ENCODE assay signal across 23 mouse cellular contexts in the genomic region with DNA sequence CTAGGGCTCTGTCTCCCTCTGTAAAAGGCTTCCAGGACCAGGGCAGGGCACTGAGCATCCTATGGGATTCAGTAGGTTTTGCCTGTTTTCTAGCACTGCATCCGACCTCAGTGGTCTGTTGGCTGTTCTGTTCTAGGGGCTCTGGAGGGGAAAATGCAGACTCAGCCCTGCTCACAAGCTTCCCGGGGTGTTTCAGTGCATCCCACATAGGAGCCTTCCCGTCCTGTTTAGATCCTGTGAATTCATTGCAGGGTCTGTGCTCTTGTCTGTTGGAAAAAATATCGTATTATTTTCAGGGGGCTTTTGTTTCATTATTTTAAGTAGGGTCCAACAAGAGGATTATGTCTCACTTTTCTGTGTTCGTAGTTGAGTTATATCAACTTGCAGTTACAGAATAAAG.
DNase-seq lines count a peak whose midpoint lies in the region; ATAC-seq and TF ChIP-seq lines count a peak whose summit lies in the region.
"Had no signal": no experiment of that assay in that cellular context is flagged by ENCODE, and none has a peak within 500 bp of the region (broad histone marks: within the 10 kb centered on the region; RNA-seq: fewer than 3 reads in every experiment).

No protein-coding gene starts in this region.

- intact Hi-C loops in gastrocnemius, postnatal 36 days (cut with DNase I) = no loop called here

- H3K4me1 ChIP-seq in forebrain, embryonic 11.5 days (replicated peaks; ENCODE audit: control insufficient read depth, insufficient read depth, low read length) = peaks cover 17% of the 10 kb centered on the region
- H3K4me1 ChIP-seq in forebrain, embryonic 16.5 days (replicated peaks; ENCODE audit: control insufficient read depth, insufficient read depth, low read length) = peaks cover 5% of the 10 kb centered on the region
- H3K4me1 ChIP-seq in kidney, postnatal 0 days (replicated peaks; ENCODE audit: insufficient read depth, low read length) = peaks cover 9% of the 10 kb centered on the region; the same call in 1 of the 2 replicates
- peaks cover 33% of the 10 kb centered on the region for H3K4me1 ChIP-seq in embryonic facial prominence, embryonic 13.5 days
- H3K4me1 ChIP-seq in midbrain, embryonic 14.5 days (ENCODE audit: control insufficient read depth, insufficient read depth, low read length) = peaks cover 21% of the 10 kb centered on the region

- H3K4me3 ChIP-seq in forebrain, embryonic 11.5 days (ENCODE audit: low read depth, low read length) = no peak overlapping the region
- H3K4me3 ChIP-seq in forebrain, embryonic 16.5 days (replicated peaks; ENCODE audit: low read length) = no peak overlapping the region
- H3K4me3 ChIP-seq in kidney, postnatal 0 days (replicated peaks; ENCODE audit: low read depth, low read length) = no peak overlapping the region
- no peak overlapping the region for H3K4me3 ChIP-seq in embryonic facial prominence, embryonic 13.5 days
- no peak overlapping the region for H3K4me3 ChIP-seq in midbrain, embryonic 14.5 days (replicated peaks; ENCODE audit: low read depth, low read length)
- H3K4me3 ChIP-seq: embryonic facial prominence, embryonic 12.5 days; heart, embryonic 13.5 days; neural tube, embryonic 12.5 days had no signal

- no peak for TF ChIP-seq CTCF in kidney, postnatal 0 days (IDR thresholded peaks at IDR 0.05; ENCODE audit: low read depth)

- peak overlapping the region; percentile 27; the same call in 1 of the 2 replicates for H3K27ac ChIP-seq in forebrain, embryonic 11.5 days (ENCODE audit: low read depth, low read length)
- H3K27ac ChIP-seq in forebrain, embryonic 16.5 days (ENCODE audit: low read length) = no peak overlapping the region
- peak overlapping the region; percentile 36; the same call in 1 of the 2 replicates for H3K27ac ChIP-seq in kidney, postnatal 0 days
- H3K27ac ChIP-seq in embryonic facial prominence, embryonic 13.5 days = 0 out of 2 replicates have a peak overlapping the region, but pooled peaks have one; percentile 39
- 0 out of 2 replicates have a peak overlapping the region, but pooled peaks have one; percentile 33 for H3K27ac ChIP-seq in midbrain, embryonic 14.5 days (replicated peaks; ENCODE audit: low read depth, low read length)
- H3K27ac ChIP-seq: embryonic facial prominence, embryonic 12.5 days; heart, embryonic 13.5 days; hindbrain, postnatal 0 days; macrophage; neural tube, embryonic 12.5 days had no signal

- 0 out of 2 replicates have a peak overlapping the region, but pooled peaks have one; percentile 1 for H3K9ac ChIP-seq in forebrain, embryonic 11.5 days (ENCODE audit: low read length)
- H3K9ac ChIP-seq in forebrain, embryonic 16.5 days (replicated peaks; ENCODE audit: low read depth, low read length) = no peak overlapping the region
- H3K9ac ChIP-seq in kidney, postnatal 0 days (ENCODE audit: low read depth, low read length) = no peak overlapping the region
- H3K9ac ChIP-seq in embryonic facial prominence, embryonic 13.5 days = no peak overlapping the region
- H3K9ac ChIP-seq in midbrain, embryonic 14.5 days (replicated peaks; ENCODE audit: low read length) = no peak overlapping the region
- H3K9ac ChIP-seq: embryonic facial prominence, embryonic 12.5 days; heart, embryonic 13.5 days; neural tube, embryonic 12.5 days had no signal

- 9% methylated on average over 5 of the region's 5 CpGs for WGBS in forebrain, embryonic 11.5 days
- 14% methylated on average over 5 of the region's 5 CpGs for WGBS in forebrain, embryonic 16.5 days
- WGBS in kidney, postnatal 0 days = 39% methylated on average over 5 of the region's 5 CpGs
- WGBS in embryonic facial prominence, embryonic 13.5 days = 31% methylated on average over 5 of the region's 5 CpGs
- 3% methylated on average over 5 of the region's 5 CpGs for WGBS in midbrain, embryonic 14.5 days

- no peak for ATAC-seq in forebrain, embryonic 11.5 days (replicated peaks; ENCODE audit: low FRiP score)
- ATAC-seq in forebrain, embryonic 16.5 days = no peak
- ATAC-seq in kidney, postnatal 0 days (replicated peaks; ENCODE audit: low FRiP score, low read depth) = no peak
- no peak for ATAC-seq in embryonic facial prominence, embryonic 13.5 days (ENCODE audit: insufficient number of reproducible peaks, insufficient read depth, low FRiP score, low TSS enrichment, low read depth)
- ATAC-seq in midbrain, embryonic 14.5 days (ENCODE audit: low FRiP score, low TSS enrichment) = no peak
- ATAC-seq: CD4-positive, CD25-positive, alpha-beta regulatory T cell, adult 4 months; hindbrain, postnatal 0 days had no signal

- H3K4me2 ChIP-seq in forebrain, embryonic 11.5 days (ENCODE audit: low read depth, low read length, severe bottlenecking) = no peak overlapping the region
- H3K4me2 ChIP-seq in forebrain, embryonic 16.5 days (ENCODE audit: low read length) = no peak overlapping the region
- no peak overlapping the region for H3K4me2 ChIP-seq in kidney, postnatal 0 days (ENCODE audit: low read length)
- H3K4me2 ChIP-seq in embryonic facial prominence, embryonic 13.5 days = no peak overlapping the region
- H3K4me2 ChIP-seq in midbrain, embryonic 14.5 days (ENCODE audit: low read length) = no peak overlapping the region
- H3K4me2 ChIP-seq: embryonic facial prominence, embryonic 12.5 days; heart, embryonic 13.5 days; liver, embryonic 11.5 days; neural tube, embryonic 12.5 days had no signal

- DNase-seq in forebrain, embryonic 11.5 days (ENCODE audit: low spot score) = no peak
- DNase-seq in kidney, postnatal 0 days (ENCODE audit: low spot score) = no peak
- no peak for DNase-seq in kidney, adult 11 months
- DNase-seq in midbrain, embryonic 14.5 days = no peak
- no peak for DNase-seq in gastrocnemius, postnatal 36 days
- DNase-seq: adrenal gland, postnatal 10 days; cerebellum, adult 9-11 months; kidney, adult 2 months; kidney, postnatal 36 days; left cerebral cortex, postnatal 4 days; right cerebral cortex, postnatal 14 days; spleen, adult 18-20 months; thymus, postnatal 25 days had no signal

- no peaks in the 10 kb centered on the region for H3K27me3 ChIP-seq in forebrain, embryonic 11.5 days (ENCODE audit: control insufficient read depth, insufficient read depth, low read length)
- no peaks in the 10 kb centered on the region for H3K27me3 ChIP-seq in forebrain, embryonic 16.5 days (replicated peaks; ENCODE audit: control insufficient read depth, insufficient read depth, low read length)
- no peaks in the 10 kb centered on the region for H3K27me3 ChIP-seq in kidney, postnatal 0 days (ENCODE audit: insufficient read depth, low read length)
- H3K27me3 ChIP-seq in embryonic facial prominence, embryonic 13.5 days = no peaks in the 10 kb centered on the region
- H3K27me3 ChIP-seq in midbrain, embryonic 14.5 days (ENCODE audit: control insufficient read depth, insufficient read depth, low read length) = no peaks in the 10 kb centered on the region
- H3K27me3 ChIP-seq: embryonic facial prominence, embryonic 12.5 days; neural tube, embryonic 12.5 days; Patski had no signal

- H3K36me3 ChIP-seq in forebrain, embryonic 11.5 days (ENCODE audit: control insufficient read depth, insufficient read depth, low read length) = no peaks in the 10 kb centered on the region
- H3K36me3 ChIP-seq in forebrain, embryonic 16.5 days (ENCODE audit: control insufficient read depth, insufficient read depth) = no peaks in the 10 kb centered on the region
- H3K36me3 ChIP-seq in kidney, postnatal 0 days (ENCODE audit: insufficient read depth, low read length) = no peaks in the 10 kb centered on the region
- H3K36me3 ChIP-seq in embryonic facial prominence, embryonic 13.5 days = no peaks in the 10 kb centered on the region
- H3K36me3 ChIP-seq in midbrain, embryonic 14.5 days (ENCODE audit: control insufficient read depth, insufficient read depth, low read length) = no peaks in the 10 kb centered on the region
- H3K36me3 ChIP-seq: embryonic facial prominence, embryonic 12.5 days; heart, embryonic 13.5 days; neural tube, embryonic 12.5 days had no signal

- H3K9me3 ChIP-seq in forebrain, embryonic 11.5 days (ENCODE audit: control insufficient read depth, low read length) = no peaks in the 10 kb centered on the region
- H3K9me3 ChIP-seq in forebrain, embryonic 16.5 days (ENCODE audit: control insufficient read depth, low read length) = no peaks in the 10 kb centered on the region
- no peaks in the 10 kb centered on the region for H3K9me3 ChIP-seq in kidney, postnatal 0 days (replicated peaks; ENCODE audit: low read length)
- no peaks in the 10 kb centered on the region for H3K9me3 ChIP-seq in embryonic facial prominence, embryonic 13.5 days
- no peaks in the 10 kb centered on the region for H3K9me3 ChIP-seq in midbrain, embryonic 14.5 days (ENCODE audit: control insufficient read depth, low read length)
- H3K9me3 ChIP-seq: embryonic facial prominence, embryonic 12.5 days; heart, embryonic 13.5 days; neural tube, embryonic 12.5 days had no signal
